ENCODE assay signal across 8 mouse cellular contexts in genomic region chr7:80386235-80386930, GRCm38 (mm10). TPM values are rescaled to one million over a fixed set of nuclear protein-coding genes. Genes with fewer than 3 reads are reported as not detected.
DNase-seq lines count a peak whose midpoint lies in the region; ATAC-seq lines count a peak whose summit lies in the region.

No protein-coding gene starts in this region.

- ATAC-seq in frontal cortex, adult (ENCODE audit: low TSS enrichment) = peak; percentile 81

- peak overlapping the region; percentile 89 for H3K27ac ChIP-seq in hindbrain, embryonic 10.5 days

- H3K27me3 ChIP-seq in hindbrain, embryonic 10.5 days (ENCODE audit: insufficient read depth, poor library complexity, severe bottlenecking) = peaks cover 38% of the 10 kb centered on the region

- H3K4me1 ChIP-seq in hindbrain, embryonic 10.5 days (replicated peaks) = peaks cover 37% of the 10 kb centered on the region

- H3K36me3 ChIP-seq in hindbrain, embryonic 10.5 days = peaks cover 35% of the 10 kb centered on the region

- 34% methylated on average over 18 of the region's 18 CpGs for WGBS in hindbrain, embryonic 10.5 days

- DNase-seq in MN1 (ENCODE audit: low spot score) = peak; percentile 91
- DNase-seq in cerebellum, adult 9-10 months = peak; percentile 89
- DNase-seq in hindbrain, embryonic 10.5 days (ENCODE audit: low spot score) = peak; percentile 92
- peak; percentile 87 for DNase-seq in layer of hippocampus, adult 9-11 months
- DNase-seq in lung, postnatal 25 days (ENCODE audit: low spot score) = peak; percentile 91
- peak; percentile 98 for DNase-seq in retina, embryonic 14.5 days (ENCODE audit: low spot score)
- DNase-seq in thymus, postnatal 36 days = peak; percentile 82 to 85

- H3K4me3 ChIP-seq in hindbrain, embryonic 10.5 days = peak overlapping the region; percentile 49

- no peaks in the 10 kb centered on the region for H3K9me3 ChIP-seq in hindbrain, embryonic 10.5 days

RNA-seq across cellular contexts. Expression of gene Fes, which starts 1.4 kb away (rescaled TPM):
- polyA plus RNA-seq in hindbrain, embryonic 10.5 days (2016; fragmentation: Nextera tagmentation; extraction: Ambion mirVana) = 10.4 and 11.6 TPM in 2 replicates

RNA-seq across cellular contexts. Expression of gene Man2a2, which starts 15.2 kb away (rescaled TPM):
- 17.7 TPM in 2 replicates for polyA plus RNA-seq in hindbrain, embryonic 10.5 days (2016; fragmentation: Nextera tagmentation; extraction: Ambion mirVana)

RNA-seq across cellular contexts. Expression of gene Furin, which starts 18.9 kb away (rescaled TPM):
- polyA plus RNA-seq in hindbrain, embryonic 10.5 days (2016; fragmentation: Nextera tagmentation; extraction: Ambion mirVana) = 4.6 and 5.2 TPM in 2 replicates

RNA-seq across cellular contexts. Expression of gene Hddc3, which starts 43.5 kb away (rescaled TPM):
- polyA plus RNA-seq in hindbrain, embryonic 10.5 days (2016; fragmentation: Nextera tagmentation; extraction: Ambion mirVana) = 19.6 and 26.3 TPM in 2 replicates

RNA-seq across cellular contexts. Expression of gene Unc45a, which starts 45.6 kb away (rescaled TPM):
- 46.2 and 54.6 TPM in 2 replicates for polyA plus RNA-seq in hindbrain, embryonic 10.5 days (2016; fragmentation: Nextera tagmentation; extraction: Ambion mirVana)

Comparison
In these comparisons a context has a peak if more than half of its experiments do, and no peak if none do; other contexts are left out.
1. Peak in every context shown above with its lines: DNase-seq, ATAC-seq, H3K4me3 ChIP-seq and H3K27ac ChIP-seq.